Mouse (Mus musculus) retina, adult 2 months (tissue): ENCODE results near the gene Aldh16a1.
"Not testable (repeated sequence)": the region's sequence is repeated elsewhere in the genome, so short reads cannot be mapped to it uniquely, and the experiment has no call there.

Experiments
- DNase-seq: peaks from one replicate; pipeline ENCODE4 v3.0.0-alpha.2; 2012; ENCODE audit warnings: low read depth, low spot score

Aldh16a1 gene

DNA sequence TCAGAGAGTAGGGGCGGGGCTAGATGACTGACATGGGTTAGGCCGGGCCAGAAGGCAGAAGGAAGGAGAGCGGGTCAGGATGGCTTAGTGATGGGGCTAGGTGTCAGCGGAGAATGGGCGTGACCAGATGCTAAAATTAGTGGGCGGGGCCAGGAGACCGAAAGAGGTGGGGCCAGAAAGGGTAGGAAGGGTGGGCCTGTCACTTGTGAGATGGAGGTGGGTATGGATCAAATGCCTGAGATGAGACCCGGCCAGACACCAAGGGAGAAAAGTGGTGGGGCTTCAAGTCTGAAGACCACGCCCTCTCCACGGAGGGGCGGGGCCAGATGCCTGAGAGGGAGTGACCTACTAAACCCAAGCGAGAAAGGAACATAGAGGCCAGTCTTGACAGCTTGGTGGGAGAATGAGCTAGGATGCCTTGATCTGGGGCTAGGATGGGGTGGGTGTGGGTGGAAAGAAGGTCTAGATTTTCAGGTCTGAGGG, 19.8 kb downstream of the Aldh16a1 start:
- no peak for DNase-seq

DNA sequence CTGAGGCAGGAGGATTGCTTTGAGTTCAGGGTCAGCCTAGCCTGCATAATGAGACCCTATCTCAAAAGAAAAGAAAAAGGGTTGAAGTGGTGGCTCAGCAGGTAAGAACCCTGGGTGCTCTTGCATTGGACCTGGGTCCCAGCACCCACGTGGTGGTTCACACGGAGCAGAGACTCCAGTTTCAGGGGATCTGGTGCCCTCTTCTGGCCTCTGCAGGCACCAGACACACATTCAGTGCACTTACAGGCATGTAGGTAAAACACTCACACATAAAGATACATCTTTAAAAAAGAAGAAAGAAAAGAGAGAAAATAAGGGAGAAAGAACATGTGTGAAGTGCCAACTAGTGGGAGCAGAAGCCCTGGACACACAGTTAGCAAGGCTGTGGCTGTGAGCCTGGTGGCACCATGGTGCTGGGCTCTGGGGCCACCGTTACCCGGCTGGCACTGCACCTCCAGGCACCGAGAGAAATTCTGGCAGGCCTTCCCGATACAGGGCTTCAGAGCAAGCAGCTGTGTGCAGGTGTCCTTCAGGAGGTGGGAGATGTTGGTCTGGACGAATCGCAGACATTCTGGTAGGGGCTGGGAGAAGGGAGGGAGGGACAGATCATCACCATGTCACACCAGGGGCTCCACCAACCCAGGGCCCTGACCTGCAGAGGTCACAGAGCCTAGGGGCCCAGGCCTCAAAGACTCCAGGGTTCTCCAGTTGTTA, 20.8 kb downstream of the Aldh16a1 start:
- no peak for DNase-seq

DNA sequence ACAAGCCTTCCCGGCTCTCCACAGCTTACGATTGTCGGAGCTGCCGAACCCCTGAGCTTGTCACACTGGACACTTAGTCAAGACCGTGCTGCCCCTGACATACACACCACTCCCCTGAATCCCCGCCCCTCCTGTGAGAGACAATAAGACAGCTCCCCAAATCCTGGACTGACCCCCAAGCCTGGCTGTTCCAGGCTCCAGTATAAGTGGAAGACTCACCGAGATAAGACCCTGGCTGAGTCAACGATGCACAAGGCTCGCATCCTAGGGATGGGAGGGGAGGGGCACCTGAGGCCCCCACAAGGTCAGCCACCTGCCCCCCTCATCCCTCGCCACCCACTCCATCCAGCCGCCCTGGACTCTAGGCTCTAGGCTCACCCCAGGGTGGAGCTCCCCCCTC, 22.5 kb downstream of the Aldh16a1 start:
- no peak for DNase-seq

DNA sequence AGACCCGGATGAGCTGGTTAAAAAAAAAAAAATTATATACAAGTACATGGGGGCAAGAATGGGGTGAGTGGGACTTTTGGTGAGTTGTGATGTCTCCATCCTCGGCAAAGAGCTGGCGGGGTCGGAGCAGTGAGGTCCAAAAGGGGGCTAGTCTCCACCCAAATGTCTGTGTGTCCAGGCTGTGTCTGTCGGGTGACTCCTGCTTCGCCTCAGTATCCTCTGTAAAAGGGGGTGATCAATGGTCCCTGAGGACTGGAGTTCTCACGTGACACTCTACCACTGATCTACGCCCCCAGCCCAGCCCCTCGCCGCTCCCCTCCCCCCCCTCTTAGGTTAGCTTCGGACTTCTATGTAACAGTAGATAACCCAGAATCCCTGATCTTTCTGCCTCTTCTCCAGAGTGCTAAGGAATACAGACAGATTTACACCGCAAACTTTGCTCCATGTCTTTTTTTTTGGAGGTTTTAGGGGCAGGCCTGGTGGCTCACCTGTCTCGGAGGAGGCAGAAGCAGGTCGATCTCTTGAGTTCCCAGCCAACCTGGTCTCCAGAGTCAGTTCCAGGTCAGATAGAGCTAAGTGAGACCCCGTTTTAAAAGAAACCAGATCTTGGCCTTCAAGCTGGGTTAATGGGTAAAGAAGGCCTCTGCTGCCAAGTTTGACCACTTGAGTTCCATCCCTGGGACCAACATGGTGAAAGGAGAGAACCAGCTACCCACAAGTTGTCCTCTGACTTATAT, 24.4 kb downstream of the Aldh16a1 start:
- no peak for DNase-seq

DNA sequence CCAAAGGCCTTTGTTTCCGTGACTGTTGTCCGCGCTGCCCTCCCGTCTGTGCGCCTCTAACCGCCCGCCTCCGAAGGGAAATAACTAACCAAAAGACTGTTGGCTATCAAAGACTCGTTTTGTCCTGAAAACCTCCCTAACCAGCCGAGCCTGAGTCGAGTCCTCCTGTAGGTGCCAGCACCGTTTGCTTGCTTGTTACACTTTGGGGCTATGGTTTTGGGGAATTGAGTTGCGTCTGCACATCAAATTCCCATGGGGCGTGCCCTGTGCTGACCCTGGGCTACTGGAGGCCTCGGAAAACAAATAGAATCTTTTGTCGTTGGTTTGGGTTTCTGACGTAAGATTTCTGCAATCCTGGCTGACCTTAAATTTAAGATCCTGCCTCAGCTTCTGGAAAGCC, 25.1 kb downstream of the Aldh16a1 start:
- no peak for DNase-seq

DNA sequence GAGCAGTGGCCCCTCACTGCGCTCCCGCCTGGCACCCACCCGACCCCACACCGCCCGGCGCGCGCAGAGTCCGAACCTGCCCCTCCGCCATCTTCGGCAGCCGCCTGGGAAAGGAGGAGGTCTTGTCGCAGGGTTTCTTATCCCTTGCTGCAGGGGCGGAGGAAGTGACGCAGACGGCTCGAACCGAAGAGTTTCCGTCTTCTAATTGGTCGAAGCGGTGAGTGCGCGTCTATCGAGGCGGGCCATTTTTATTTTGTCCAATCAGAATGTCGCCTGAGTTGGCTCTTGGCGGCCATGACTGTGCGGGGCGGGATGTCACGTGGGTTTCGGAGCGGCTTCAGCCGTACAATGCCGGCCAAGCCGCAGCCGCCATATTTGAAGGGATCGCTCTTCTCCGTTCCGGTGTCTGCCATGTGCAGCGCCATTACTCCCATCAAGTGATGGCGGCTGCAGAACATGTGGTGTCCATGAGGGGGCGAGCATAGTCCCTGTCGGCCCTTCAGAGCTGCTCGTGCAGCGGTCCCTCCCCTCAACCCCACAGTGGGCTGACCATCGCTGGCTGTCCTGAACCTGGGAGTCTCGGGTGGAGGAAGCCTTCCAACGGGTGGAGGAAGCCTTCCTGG, 25.6 kb downstream of the Aldh16a1 start, which contains the start of gene Rpl13a:
TSS of gene Rpl13a (minus strand) at position 138 of the 623 bp plus-strand sequence.
- peak; percentile 99 for DNase-seq

DNA sequence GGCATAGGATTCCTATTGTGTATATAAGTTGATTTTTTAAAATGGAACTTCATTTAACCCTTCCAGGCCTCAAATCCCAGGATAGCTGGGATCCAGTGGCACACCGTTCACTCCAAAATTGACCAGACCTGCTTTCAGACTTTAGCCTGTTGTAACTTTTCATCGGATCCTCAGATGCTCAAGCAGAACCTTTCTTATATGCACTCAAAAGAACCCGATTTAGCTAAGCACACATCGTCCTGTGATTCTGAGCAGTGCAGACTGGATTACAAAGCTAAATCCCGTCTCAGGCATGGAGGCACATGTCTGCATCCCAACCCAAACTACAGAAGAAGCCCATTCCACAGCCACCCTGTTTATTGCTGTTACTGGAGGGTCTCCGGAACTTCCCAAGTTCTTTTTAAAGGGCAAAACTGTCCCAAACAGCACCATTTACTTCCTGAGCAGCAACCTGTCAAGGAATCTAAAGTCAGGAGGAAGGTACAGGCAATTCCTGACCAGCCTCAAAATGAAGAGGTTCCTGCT, 26.6 kb downstream of the Aldh16a1 start:
- DNase-seq, result no peak

DNA sequence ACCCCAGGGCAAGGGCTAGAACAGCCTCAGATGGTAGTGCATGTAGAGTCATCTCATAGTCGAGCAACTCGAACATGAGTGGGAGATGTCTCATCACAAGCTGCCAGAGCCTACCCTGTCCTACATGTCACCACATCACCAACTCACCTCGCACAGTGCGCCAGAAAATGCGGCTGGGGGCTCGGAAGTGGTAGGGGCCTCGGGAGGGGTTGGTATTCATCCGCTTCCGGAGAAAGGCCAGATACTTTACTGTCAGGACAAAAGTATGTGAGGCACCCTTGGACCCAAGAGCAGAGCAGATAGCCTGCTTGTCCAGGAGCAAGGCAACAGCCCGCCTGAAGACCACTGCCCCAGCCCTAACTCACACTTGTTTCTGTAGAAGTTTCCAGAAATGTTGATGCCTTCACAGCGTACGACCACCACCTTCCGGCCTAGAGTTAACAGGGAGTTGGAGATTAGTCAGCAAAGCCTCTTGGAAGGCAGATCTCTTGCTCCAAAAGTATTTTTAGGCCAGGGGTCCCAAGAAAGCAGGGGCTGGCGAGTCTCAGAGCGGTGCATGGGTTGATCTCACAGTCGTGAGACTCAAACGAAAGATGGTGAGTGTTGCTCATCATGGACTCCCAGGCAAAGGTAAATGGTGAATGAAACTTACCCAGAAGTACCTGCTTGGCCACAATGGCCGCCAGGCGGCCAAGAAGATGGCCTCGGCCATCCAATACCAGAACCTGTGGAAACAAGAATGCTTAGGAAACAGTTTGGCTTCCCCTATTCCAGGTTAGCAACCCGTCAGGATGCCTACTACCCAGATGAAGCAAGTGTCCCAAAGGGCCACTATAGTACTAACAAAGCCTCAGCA, 27.3 kb downstream of the Aldh16a1 start:
- no peak for DNase-seq

DNA sequence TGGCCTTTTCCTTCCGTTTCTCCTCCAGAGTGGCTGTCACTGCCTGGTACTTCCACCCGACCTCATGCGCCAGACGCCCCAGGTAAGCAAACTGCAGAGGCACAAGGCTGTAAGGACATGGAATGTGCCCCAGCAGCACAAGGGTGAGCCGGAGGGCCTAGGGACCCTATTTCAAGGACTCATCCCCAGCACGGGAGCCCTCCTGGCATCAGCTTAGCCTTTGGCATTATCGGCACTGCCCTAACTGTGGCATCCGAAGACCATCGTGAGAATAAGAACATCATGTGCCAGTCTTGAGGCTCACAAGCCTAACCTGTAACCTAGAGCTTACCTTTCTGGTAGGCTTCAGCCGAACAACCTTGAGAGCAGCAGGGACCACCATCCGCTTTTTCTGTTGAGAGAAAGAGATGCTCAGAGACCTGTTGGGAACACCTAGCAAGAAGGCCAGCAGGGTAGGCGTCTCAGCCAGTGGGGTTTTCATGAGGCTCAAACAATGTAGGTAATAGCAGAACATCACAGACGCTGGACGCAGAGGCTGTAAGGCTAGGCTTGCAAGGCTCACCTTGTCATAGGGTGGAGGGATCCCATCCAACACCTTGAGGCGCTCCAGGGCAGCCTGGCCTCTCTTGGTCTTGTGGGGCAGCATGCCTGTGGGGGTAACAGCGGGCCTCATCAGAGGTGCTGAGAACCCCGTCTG, 28.1 kb downstream of the Aldh16a1 start:
- DNase-seq, result no peak

DNA sequence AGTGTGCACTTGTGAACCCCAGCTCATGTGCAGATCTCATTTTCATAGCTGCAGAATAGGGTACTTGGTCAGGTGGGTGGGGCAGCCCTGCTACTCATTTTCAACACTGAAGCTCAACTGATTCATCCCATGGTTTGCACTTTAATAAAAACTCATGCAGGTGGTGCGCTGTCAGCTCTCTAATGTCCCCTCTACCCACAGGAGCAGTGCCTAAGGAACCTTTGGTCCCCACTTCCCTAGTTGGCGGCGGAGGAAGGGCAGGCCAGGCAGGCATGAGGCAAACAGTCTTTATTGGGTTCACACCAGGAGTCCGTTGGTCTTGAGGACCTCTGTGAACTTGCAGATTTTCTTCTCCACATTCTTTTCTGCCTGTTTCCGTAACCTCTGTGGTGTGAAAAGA, 28.7 kb downstream of the Aldh16a1 start:
- not testable (repeated sequence) for DNase-seq

DNA sequence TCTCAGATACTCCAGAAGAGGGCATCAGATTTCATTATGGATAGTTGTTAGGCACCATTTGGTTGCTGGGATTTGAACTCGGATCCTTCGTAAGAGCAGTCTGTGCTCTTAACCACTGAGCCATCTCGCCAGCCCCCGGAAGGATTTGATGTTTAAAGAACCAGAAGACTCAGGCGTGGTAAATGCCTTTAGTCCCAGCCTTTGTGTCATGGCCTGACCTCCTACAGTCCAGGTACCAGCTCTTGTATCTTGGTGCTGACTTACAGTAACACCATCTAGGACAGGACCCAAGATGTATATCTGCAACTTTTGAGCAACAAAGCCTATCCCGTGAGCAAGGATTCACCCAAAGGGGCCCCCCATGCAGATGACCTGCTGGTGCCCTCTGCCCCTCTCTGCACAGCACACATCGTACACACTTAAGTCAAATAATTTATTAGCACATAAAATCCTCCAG, 29.2 kb downstream of the Aldh16a1 start:
- DNase-seq, result no peak

DNA sequence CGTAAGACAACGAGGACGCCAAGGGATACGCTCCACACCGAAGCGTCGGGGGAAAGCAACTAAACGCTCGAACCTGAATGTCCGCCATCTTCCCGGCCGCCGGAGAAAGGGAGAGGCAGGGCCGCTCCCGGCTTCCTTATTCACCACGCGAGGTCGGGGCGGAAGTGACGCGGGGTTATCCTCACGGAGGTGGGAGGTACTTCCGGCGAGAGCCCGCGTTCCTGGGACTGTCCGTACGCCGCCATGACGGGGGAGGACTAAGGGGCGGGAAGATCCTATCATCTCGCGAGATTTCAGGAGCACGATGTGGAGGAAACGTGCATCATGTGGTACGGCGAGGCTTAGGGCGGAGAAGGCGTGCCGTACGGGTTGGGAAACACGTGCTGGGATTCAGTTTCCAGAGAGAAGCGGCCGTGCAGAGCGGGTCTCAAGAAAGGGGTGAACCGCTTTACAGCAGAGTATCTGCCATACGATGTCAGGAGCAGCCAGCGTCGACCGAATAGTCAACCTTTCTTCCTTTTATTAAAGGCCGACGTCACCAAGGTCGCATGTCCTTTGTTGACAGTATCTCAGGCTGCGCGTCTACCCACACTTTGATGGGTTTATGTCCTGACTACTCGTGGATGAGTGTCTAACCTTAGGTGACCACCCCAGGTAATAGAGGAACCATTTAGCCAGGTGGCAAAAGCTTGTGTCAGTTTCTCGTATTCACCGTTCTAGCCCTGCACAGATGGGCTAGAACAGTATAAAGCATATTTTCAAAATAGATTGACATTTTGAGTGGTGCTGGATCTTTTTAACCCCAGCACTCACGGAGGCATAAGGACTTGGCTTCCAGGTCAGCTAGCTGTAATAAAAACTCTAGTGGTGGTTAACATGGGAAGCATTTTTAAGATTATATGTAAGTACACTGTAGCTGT, 29.9 kb downstream of the Aldh16a1 start, which contains the start of gene Rps11:
TSS of gene Rps11 (minus strand) at position 216 of the 920 bp plus-strand sequence.
- peak; percentile 100 for DNase-seq

DNA sequence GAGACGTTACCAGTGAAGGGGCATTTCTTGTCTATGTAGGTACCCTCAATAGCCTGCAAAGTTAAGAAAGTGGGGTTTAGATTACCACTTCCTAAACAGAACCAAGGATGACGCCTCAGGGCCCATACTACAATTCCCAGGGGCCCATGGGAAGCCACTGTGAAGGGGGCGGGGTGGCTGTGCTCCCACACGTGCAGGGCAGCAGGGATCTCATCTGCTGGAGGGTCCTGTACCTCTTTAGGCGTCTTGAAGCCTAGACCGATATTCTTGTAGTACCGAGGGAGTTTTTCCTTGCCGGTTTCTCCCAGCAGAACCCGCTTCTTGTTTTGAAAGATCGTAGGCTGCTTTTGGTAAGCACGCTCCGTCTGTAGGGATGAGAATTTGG, 31.2 kb downstream of the Aldh16a1 start:
- no peak for DNase-seq

DNA sequence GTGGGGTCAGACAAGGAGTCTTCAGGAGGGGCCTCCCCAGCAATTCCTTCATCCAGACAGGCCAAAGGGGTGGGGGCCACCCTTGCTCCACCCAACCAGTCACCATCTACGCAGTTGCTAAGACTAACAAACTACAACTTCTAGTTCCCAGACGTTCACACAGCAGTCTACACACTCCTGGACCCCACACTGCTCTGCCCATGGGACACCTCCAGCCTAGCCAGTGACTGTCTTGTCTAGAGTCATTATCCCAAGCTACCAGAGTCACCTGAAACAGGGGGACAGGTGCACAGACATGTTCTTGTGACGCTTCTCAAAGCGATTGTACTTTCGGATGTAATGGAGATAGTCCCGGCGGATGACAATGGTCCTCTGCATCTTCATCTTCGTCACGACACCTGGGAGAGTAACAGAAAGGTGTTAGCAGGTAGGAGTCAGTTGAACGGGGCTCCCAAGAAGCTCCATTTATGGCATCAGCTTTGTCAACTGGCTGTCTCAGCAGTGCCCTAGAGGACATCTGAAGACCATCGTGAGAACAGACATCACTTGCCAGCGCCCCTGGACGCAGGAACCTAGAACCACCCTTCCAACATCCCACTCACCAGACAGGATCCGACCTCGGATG, 31.7 kb downstream of the Aldh16a1 start:
- DNase-seq, result no peak

DNA sequence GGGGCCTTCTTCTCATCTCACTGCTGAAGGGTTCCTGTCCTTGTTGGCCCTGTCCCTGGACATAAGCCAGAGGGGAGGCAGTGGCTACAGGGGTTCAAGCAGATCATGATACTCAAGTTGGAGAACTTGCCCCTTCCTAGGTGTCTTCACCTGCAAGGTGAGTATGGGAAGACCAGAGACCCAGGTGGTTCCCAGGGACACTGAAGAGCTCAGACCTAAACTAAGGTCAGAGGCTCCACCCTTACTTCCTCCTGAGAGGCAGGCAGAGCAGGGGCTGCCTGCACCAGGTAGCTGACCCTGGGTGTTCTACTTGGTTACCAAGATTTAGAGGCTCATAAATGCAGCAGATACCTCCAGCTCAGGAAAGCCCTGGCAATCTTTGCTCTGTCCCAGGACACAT, 32.4 kb downstream of the Aldh16a1 start:
- no peak for DNase-seq

DNA sequence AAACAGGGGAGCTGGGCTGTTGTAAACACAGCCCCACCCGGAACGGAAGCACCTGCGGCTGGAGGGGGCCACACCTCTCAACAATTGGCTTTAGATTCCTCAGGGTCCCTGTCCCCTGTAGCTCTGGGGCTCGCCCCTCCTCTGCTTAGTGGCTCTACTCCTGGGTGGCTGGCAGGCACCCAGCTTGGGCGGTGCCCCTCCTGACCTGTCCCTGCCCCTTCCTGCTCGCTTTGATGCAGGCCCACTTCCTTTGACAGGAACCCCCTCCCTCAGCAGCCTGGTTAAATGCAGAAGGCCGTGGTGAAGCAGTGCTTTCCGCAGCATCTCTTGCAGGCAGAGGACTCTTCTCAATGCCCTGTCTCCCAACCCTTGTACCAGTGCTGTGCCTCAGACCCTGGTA, 33.0 kb downstream of the Aldh16a1 start:
- no peak for DNase-seq

DNA sequence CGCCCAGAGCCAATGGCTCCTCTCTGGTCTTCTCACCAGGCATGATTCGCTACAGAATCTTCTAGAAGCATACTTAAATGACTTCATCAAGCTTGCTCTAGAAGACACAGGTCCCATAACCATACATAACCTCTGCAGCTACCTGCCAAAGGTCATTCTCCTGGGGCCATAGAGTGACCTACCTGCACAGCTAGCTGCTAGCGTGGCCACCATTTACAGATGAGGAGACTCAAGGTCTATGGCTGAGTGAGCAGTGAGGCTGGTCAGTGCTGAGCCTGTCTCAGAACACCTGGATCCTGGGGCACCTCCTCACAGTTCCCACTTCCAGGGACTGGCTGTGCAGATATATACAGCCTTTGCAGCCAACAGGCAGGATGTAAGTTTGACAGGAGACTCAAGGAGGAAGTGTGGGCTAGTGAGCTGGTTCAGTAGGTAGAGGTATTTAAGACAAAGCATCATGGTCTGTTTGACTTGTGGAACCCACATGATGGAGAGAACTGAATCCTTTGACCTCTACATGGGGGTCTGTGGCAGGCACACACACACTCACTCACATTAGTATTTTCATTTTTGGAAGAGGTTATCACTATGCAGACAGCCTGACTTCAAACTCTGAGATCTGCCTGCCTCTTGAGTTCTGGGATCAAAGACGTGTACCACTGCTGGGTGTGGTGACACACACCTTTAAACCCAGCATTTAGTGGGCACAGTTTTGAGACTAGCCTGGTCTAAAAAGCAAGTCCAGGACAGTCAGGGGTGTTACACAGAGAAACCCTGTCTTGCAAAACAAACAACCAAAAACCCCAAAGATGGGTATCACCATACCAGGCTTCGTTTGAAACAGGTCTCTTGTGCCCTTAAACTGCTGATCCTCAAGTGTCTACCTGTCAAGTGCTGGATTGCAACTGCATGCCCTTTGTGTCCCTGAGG, 34.3 kb downstream of the Aldh16a1 start:
- no peak for DNase-seq

DNA sequence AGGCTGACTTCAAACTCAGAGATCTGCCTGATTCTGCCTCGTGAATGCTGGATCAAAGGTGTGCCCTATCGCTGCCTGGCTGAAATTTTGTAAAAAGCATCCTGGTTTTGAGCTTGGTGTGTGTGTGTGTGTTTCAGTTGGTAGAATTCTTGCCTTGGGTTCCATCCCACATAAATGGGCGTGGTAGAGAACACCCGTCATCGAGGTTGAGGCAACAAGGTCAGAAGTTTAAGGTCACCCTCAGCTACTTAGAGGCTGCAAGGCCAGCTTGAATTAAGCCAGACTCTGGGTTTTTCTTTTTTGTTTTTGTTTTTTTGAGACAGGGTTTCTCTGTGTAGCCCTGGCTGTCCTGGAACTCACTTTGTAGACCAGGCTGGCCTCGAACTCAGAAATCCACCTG, 36.0 kb downstream of the Aldh16a1 start:
- DNase-seq, result no peak
